Mouse (Mus musculus): ENCODE measurements around the gene Rfesd. TPM values are rescaled to one million over a fixed set of nuclear protein-coding genes. Genes with fewer than 3 reads are reported as not detected.

The Rfesd gene
- total and polyA plus RNA-seq, 3 experiments = 38.3 to 72.1 TPM; not detected in 1

- no peaks in the 10 kb centered on the region for H3K9me3 ChIP-seq (replicated peaks; ENCODE audit: insufficient read depth, low read length)
- TF ChIP-seq UBTF (IDR thresholded peaks at IDR 0.05; ENCODE audit: borderline replicate concordance, insufficient read depth, low read depth, low read length) (no peak), ELF1 (IDR thresholded peaks at IDR 0.05; ENCODE audit: low read depth, low read length) (no peak), TAL1 (IDR thresholded peaks at IDR 0.05; ENCODE audit: low read length) (no peak), MYC (IDR thresholded peaks at IDR 0.05; ENCODE audit: low read depth, low read length) (no peak), POLR2A (IDR thresholded peaks at IDR 0.05; ENCODE audit: control insufficient read depth in 1 of 2, insufficient read depth in 1 of 2, low read depth in 1 of 2, low read length in 2 of 2, poor library complexity in 1 of 2) (no peak), POLR2AphosphoS5 (IDR thresholded peaks at IDR 0.05; ENCODE audit: borderline replicate concordance, low read depth, low read length) (no peak), MXI1 (IDR thresholded peaks at IDR 0.05; ENCODE audit: low read depth, low read length) (no peak), HCFC1 (IDR thresholded peaks at IDR 0.05; ENCODE audit: low read depth, low read length) (no peak), MEF2A (IDR thresholded peaks at IDR 0.05; ENCODE audit: extremely low read depth, insufficient replicate concordance, low read depth, low read length, poor library complexity, severe bottlenecking) (no peak), MYB (IDR thresholded peaks at IDR 0.05; ENCODE audit: low read depth, low read length) (no peak), CHD1 (IDR thresholded peaks at IDR 0.05; ENCODE audit: low read depth, low read length) (no peak)
- H3K4me3 ChIP-seq (ENCODE audit: control insufficient read depth in 1 of 2, insufficient read depth in 1 of 2, low read depth in 2 of 2, low read length in 2 of 2) = no peak overlapping the region
- no peak overlapping the region for H3K9ac ChIP-seq (ENCODE audit: control insufficient read depth, low read depth, low read length, poor library complexity, severe bottlenecking)
- H3K79me2 ChIP-seq (ENCODE audit: control insufficient read depth, insufficient read depth, low read length, poor library complexity) = no peaks in the 10 kb centered on the region
- no peaks in the 10 kb centered on the region for H3K27me3 ChIP-seq (ENCODE audit: control insufficient read depth in 1 of 2, insufficient read depth in 2 of 2, low read length in 2 of 2)
- no peak overlapping the region for H3K27ac ChIP-seq (ENCODE audit: control insufficient read depth, low read depth, low read length)
- no peak for DNase-seq (ENCODE audit: low read depth, low spot score)
- H3K4me1 ChIP-seq (ENCODE audit: control insufficient read depth in 1 of 2, insufficient read depth in 2 of 2, low read length in 2 of 2) = no peaks in the 10 kb centered on the region
- no peaks in the 10 kb centered on the region for H3K36me3 ChIP-seq (ENCODE audit: control insufficient read depth in 1 of 2, insufficient read depth in 2 of 2, low read length in 2 of 2)
These were observed 38.9 kb upstream of the Rfesd start for GRCm38 (mm10) chr13:76057267-76058069.

GRCm38 (mm10) chr13:76056896-76057266 is 38.4 kb upstream of the Rfesd start, which contains the start of gene Gpr150:
Gene Gpr150 (minus strand): TSS chr13:76056996.
- H3K9ac ChIP-seq (ENCODE audit: control insufficient read depth, low read depth, low read length, poor library complexity, severe bottlenecking) = no peak within 1 kb of the TSS
- H3K4me3 ChIP-seq (ENCODE audit: control insufficient read depth in 1 of 2, insufficient read depth in 1 of 2, low read depth in 2 of 2, low read length in 2 of 2) = no peak within 1 kb of the TSS
- DNase-seq (ENCODE audit: low read depth, low spot score) = no peak
- no peak for TF ChIP-seq ZC3H11A (IDR thresholded peaks at IDR 0.05; ENCODE audit: low read depth, low read length)
- no peak for TF ChIP-seq TAL1 (IDR thresholded peaks at IDR 0.05; ENCODE audit: low read length)
- TF ChIP-seq MAX (IDR thresholded peaks at IDR 0.05; ENCODE audit: low read length) = no peak
- no peak for TF ChIP-seq POLR2AphosphoS2 (IDR thresholded peaks at IDR 0.05; ENCODE audit: low read length)
- no peak for TF ChIP-seq ELF1 (IDR thresholded peaks at IDR 0.05; ENCODE audit: low read depth, low read length)
- no peak for TF ChIP-seq ZKSCAN1 (IDR thresholded peaks at IDR 0.05; ENCODE audit: low read depth, low read length)
- no peak for TF ChIP-seq MAZ (IDR thresholded peaks at IDR 0.05; ENCODE audit: low read depth, low read length)
- no peak for TF ChIP-seq TBP (IDR thresholded peaks at IDR 0.05; ENCODE audit: low read depth, low read length)
- TF ChIP-seq RAD21 (IDR thresholded peaks at IDR 0.05; ENCODE audit: low read depth, low read length) = no peak
- no peak for TF ChIP-seq E2F4 (IDR thresholded peaks at IDR 0.05; ENCODE audit: borderline replicate concordance, low read depth, low read length)
- no peak for TF ChIP-seq SMC3 (IDR thresholded peaks at IDR 0.05; ENCODE audit: low read depth, low read length)
- no peak for TF ChIP-seq MYB (IDR thresholded peaks at IDR 0.05; ENCODE audit: low read depth, low read length)
- TF ChIP-seq CTCF (IDR thresholded peaks at IDR 0.05 in 2 of 3, conservative IDR thresholded peaks at IDR 0.05 in 1 of 3; ENCODE audit: control insufficient read depth in 1 of 3, insufficient read depth in 1 of 3, low read depth in 2 of 3, low read length in 3 of 3, poor library complexity in 1 of 3, severe bottlenecking in 1 of 3) = no peak
- no peak for TF ChIP-seq NELFE (IDR thresholded peaks at IDR 0.05; ENCODE audit: low read depth, low read length)
- no peak for TF ChIP-seq BHLHE40 (IDR thresholded peaks at IDR 0.05; ENCODE audit: borderline replicate concordance, low read depth, low read length)
- no peaks in the 10 kb centered on the region for H3K36me3 ChIP-seq (ENCODE audit: control insufficient read depth in 1 of 2, insufficient read depth in 2 of 2, low read length in 2 of 2)
- H3K79me2 ChIP-seq (ENCODE audit: control insufficient read depth, insufficient read depth, low read length, poor library complexity) = no peaks in the 10 kb centered on the region
- no peaks in the 10 kb centered on the region for H3K27me3 ChIP-seq (ENCODE audit: control insufficient read depth in 1 of 2, insufficient read depth in 2 of 2, low read length in 2 of 2)
- H3K9me3 ChIP-seq (replicated peaks; ENCODE audit: insufficient read depth, low read length) = no peaks in the 10 kb centered on the region
- no peaks in the 10 kb centered on the region for H3K4me1 ChIP-seq (ENCODE audit: control insufficient read depth in 1 of 2, insufficient read depth in 2 of 2, low read length in 2 of 2)
- H3K27ac ChIP-seq (ENCODE audit: control insufficient read depth, low read depth, low read length) = no peak within 1 kb of the TSS
